Mouse (Mus musculus) CH12.LX (cell line): Measurements from ENCODE around the gene Mthfd2l. TPM values are rescaled to one million over a fixed set of nuclear protein-coding genes. Genes with fewer than 3 reads are reported as not detected.

Experiments used
- DNase-seq: peaks from one replicate; pipeline ENCODE4 v3.0.0-alpha.2; 2013; ENCODE audit errors: extremely low read depth
- H3K27ac ChIP-seq: 2 replicates; pipeline ENCODE4 v1.5.1; 2012; ENCODE audit warnings: low read depth, mild to moderate bottlenecking, control low read depth, moderate library complexity; ENCODE audit not compliant: insufficient read depth
- H3K27me3 ChIP-seq: replicated peaks from 2 replicates; pipeline ENCODE3; 2012; ENCODE audit warnings: inconsistent platforms
- H3K36me3 ChIP-seq, 2 experiments: replicated peaks in 1 of 2; 2 replicates each; pipeline versions ENCODE3 to v1.6.1; 2012; ENCODE audit warnings: inconsistent platforms in 1 of 2, low read length in 1 of 2, mild to moderate bottlenecking in 1 of 2, mixed read lengths in 1 of 2, moderate library complexity in 1 of 2; ENCODE audit not compliant: control insufficient read depth in 1 of 2, insufficient read depth in 1 of 2
- H3K4me1 ChIP-seq, 2 experiments: 2 replicates each; pipeline ENCODE4 v1.6.1; 2012; ENCODE audit warnings: inconsistent platforms in 1 of 2, moderate library complexity in 1 of 2; ENCODE audit not compliant: insufficient read depth in 2 of 2, control insufficient read depth in 1 of 2
- H3K4me2 ChIP-seq: 2 replicates; pipeline ENCODE4 v1.6.1; 2012; ENCODE audit warnings: low read depth, mild to moderate bottlenecking, control low read depth; ENCODE audit not compliant: poor library complexity, insufficient read depth, severe bottlenecking
- H3K4me3 ChIP-seq, 3 experiments: fragments of 150-350 bp in 1 of 3; sonication (generic) in 1 of 3; replicated peaks in 1 of 3; 2 replicates each; pipeline versions ENCODE3 to v1.5.1; 2011 to 2012; ENCODE audit warnings: low read depth in 2 of 3, low read length in 2 of 3, mild to moderate bottlenecking in 2 of 3, moderate library complexity in 2 of 3, control low read depth in 1 of 3, improper control_type of control experiment in 1 of 3, inconsistent platforms in 1 of 3, mixed read lengths in 1 of 3; ENCODE audit not compliant: poor library complexity in 1 of 3
- H3K79me2 ChIP-seq: replicated peaks from 2 replicates; pipeline ENCODE4 v1.6.1; 2012; ENCODE audit warnings: mild to moderate bottlenecking, moderate library complexity; ENCODE audit not compliant: control insufficient read depth, poor library complexity, insufficient read depth, severe bottlenecking; ENCODE audit errors: extremely low read depth
- H3K9ac ChIP-seq: 2 replicates; pipeline ENCODE4 v1.6.1; 2012; ENCODE audit warnings: low read depth, mild to moderate bottlenecking, control low read depth, moderate library complexity; ENCODE audit not compliant: insufficient read depth
- H3K9me3 ChIP-seq: replicated peaks from 2 replicates; pipeline ENCODE3; 2012; ENCODE audit warnings: low read length, inconsistent platforms, mixed read lengths
- BHLHE40 ChIP-seq: IDR thresholded peaks from 2 replicates; pipeline ENCODE4 v1.6.1; 2011; ENCODE audit warnings: mild to moderate bottlenecking, low read depth, low read length, improper control_type of control experiment
- CHD1 ChIP-seq: IDR thresholded peaks from 2 replicates; pipeline ENCODE4 v1.6.1; 2012; ENCODE audit warnings: low read depth, low read length, improper control_type of control experiment, inconsistent platforms
- CTCF ChIP-seq, 2 experiments: IDR thresholded peaks in 1 of 2; conservative IDR thresholded peaks in 1 of 2; 2 replicates each; pipeline ENCODE4 v1.5.1; 2011 to 2012; ENCODE audit warnings: low read depth in 2 of 2, low read length in 2 of 2, improper control_type of control experiment in 1 of 2, inconsistent platforms in 1 of 2, mild to moderate bottlenecking in 1 of 2, moderate library complexity in 1 of 2
- E2F4 ChIP-seq: IDR thresholded peaks from 2 replicates; pipeline ENCODE4 v1.6.1; 2011; ENCODE audit warnings: low read depth, low read length, improper control_type of control experiment; ENCODE audit not compliant: insufficient replicate concordance
- ELF1 ChIP-seq: IDR thresholded peaks from 2 replicates; pipeline ENCODE4 v1.6.1; 2014; ENCODE audit warnings: low read depth, mild to moderate bottlenecking, inconsistent platforms, low read length, improper control_type of control experiment
- EP300 ChIP-seq: IDR thresholded peaks from 2 replicates; pipeline ENCODE4 v1.6.1; 2011; ENCODE audit warnings: low read length, improper control_type of control experiment
- ETS1 ChIP-seq: conservative IDR thresholded peaks from 2 replicates; pipeline ENCODE4 v1.6.1; 2012; ENCODE audit warnings: low read depth, mild to moderate bottlenecking, inconsistent platforms, low read length, improper control_type of control experiment, moderate library complexity
- GABPA ChIP-seq: IDR thresholded peaks from 2 replicates; pipeline ENCODE4 v1.6.1; 2012; ENCODE audit warnings: low read depth, low read length, improper control_type of control experiment, inconsistent platforms; ENCODE audit not compliant: insufficient replicate concordance
- HCFC1 ChIP-seq: IDR thresholded peaks from 2 replicates; pipeline ENCODE4 v1.6.1; 2012; ENCODE audit warnings: low read depth, mild to moderate bottlenecking, inconsistent platforms, low read length, improper control_type of control experiment
- MAFK ChIP-seq: IDR thresholded peaks from 2 replicates; pipeline ENCODE4 v1.6.1; 2011; ENCODE audit warnings: low read length, improper control_type of control experiment; ENCODE audit not compliant: insufficient replicate concordance
- MAZ ChIP-seq: IDR thresholded peaks from 2 replicates; pipeline ENCODE4 v1.6.1; 2012; ENCODE audit warnings: low read depth, mild to moderate bottlenecking, inconsistent platforms, low read length, improper control_type of control experiment, moderate library complexity
- MEF2A ChIP-seq: IDR thresholded peaks from 2 replicates; pipeline ENCODE4 v1.6.1; 2014; ENCODE audit warnings: low read depth, mild to moderate bottlenecking, inconsistent platforms, low read length, improper control_type of control experiment, borderline replicate concordance
- MXI1 ChIP-seq: IDR thresholded peaks from 2 replicates; pipeline ENCODE4 v1.6.1; 2011; ENCODE audit warnings: mild to moderate bottlenecking, low read depth, low read length, improper control_type of control experiment
- MYC ChIP-seq: IDR thresholded peaks from 2 replicates; pipeline ENCODE4 v1.6.1; 2011; ENCODE audit warnings: low read depth, mild to moderate bottlenecking, improper control_type of control experiment, low read length
- NELFE ChIP-seq: IDR thresholded peaks from 2 replicates; pipeline ENCODE4 v1.6.1; 2011; ENCODE audit warnings: low read depth, low read length, improper control_type of control experiment
- NRF1 ChIP-seq: IDR thresholded peaks from 2 replicates; pipeline ENCODE4 v1.6.1; 2014; ENCODE audit warnings: low read depth, mild to moderate bottlenecking, inconsistent platforms, low read length, improper control_type of control experiment, moderate library complexity
- POLR2AphosphoS2 ChIP-seq: IDR thresholded peaks from 2 replicates; pipeline ENCODE4 v1.6.1; 2011; ENCODE audit warnings: low read depth, low read length, improper control_type of control experiment
- RAD21 ChIP-seq: IDR thresholded peaks from 2 replicates; pipeline ENCODE4 v1.6.1; 2011; ENCODE audit warnings: low read depth, mild to moderate bottlenecking, low read length, improper control_type of control experiment, moderate library complexity
- RCOR1 ChIP-seq: conservative IDR thresholded peaks from 2 replicates; pipeline ENCODE4 v1.6.1; 2012; ENCODE audit warnings: low read depth, mild to moderate bottlenecking, inconsistent platforms, low read length, improper control_type of control experiment
- SIN3A ChIP-seq: IDR thresholded peaks from 2 replicates; pipeline ENCODE4 v1.6.1; 2012; ENCODE audit warnings: low read length, improper control_type of control experiment, inconsistent platforms
- SMC3 ChIP-seq: IDR thresholded peaks from 2 replicates; pipeline ENCODE4 v1.6.1; 2011; ENCODE audit warnings: low read depth, low read length, improper control_type of control experiment
- TBP ChIP-seq: conservative IDR thresholded peaks from 2 replicates; pipeline ENCODE4 v1.6.1; 2011; ENCODE audit warnings: low read depth, low read length, improper control_type of control experiment
- TCF12 ChIP-seq: IDR thresholded peaks from 2 replicates; pipeline ENCODE4 v1.6.1; 2014; ENCODE audit warnings: low read depth, mild to moderate bottlenecking, inconsistent platforms, low read length, improper control_type of control experiment
- UBTF ChIP-seq: IDR thresholded peaks from 2 replicates; pipeline ENCODE4 v1.6.1; 2012; ENCODE audit warnings: low read depth, mild to moderate bottlenecking, inconsistent platforms, low read length, improper control_type of control experiment, moderate library complexity
- ZKSCAN1 ChIP-seq: IDR thresholded peaks from 2 replicates; pipeline ENCODE4 v1.6.1; 2012; ENCODE audit warnings: low read depth, inconsistent platforms, low read length, improper control_type of control experiment, borderline replicate concordance
- dilution Hi-C: fragments of 300-500 bp; cut with MboI; formaldehyde crosslinking; loops from 2 replicates; pipeline ENCODE4 v1.14.3; 2020; ENCODE audit warnings: low sequenced_read_pairs; ENCODE audit not compliant: extremely low pct_unique_long_range_greater_than_20kb, extremely low pct_ligation_motif_present
- in situ Hi-C: fragments of 300-500 bp; cut with MboI; formaldehyde crosslinking; loops from 3 replicates; pipeline ENCODE4 v1.14.3; 2019; ENCODE audit warnings: low sequenced_read_pairs, low pct_ligation_motif_present, low pct_unique_long_range_greater_than_20kb, mixed read lengths
- polyA plus RNA-seq: library from polyadenylated mRNA; unstranded; fragments of >175 nt; gene quantifications from 2 replicates; pipeline ENCODE4 v1.2.1, GENCODE M21; 2012; ENCODE audit warnings: low read depth; ENCODE audit not compliant: insufficient read length
- total RNA-seq, 2 experiments: library from RNA; depleted of rRNA; stranded (reverse); fragments of 300-350 nt in 1 of 2; fragments of >200 nt in 1 of 2; gene quantifications; 2 replicates each; pipeline ENCODE4 v1.2.3; 2012 to 2014

The Mthfd2l gene
- total and polyA plus RNA-seq, 3 experiments = 1.2 to 5.5 (median 3.7) TPM

GRCm38 (mm10) chr5:90894231-90894630, 36.7 kb upstream of the Mthfd2l start:
- Histone ChIP-seq H3K4me2 (no peak overlapping the region), H3K4me3 (no peak overlapping the region), H3K79me2 (no peaks in the 10 kb centered on the region), H3K4me1 (peaks cover 3 to 4% of the 10 kb centered on the region in 2 experiments; a peak in 2 of 4 replicates), H3K9ac (no peak overlapping the region)
- in situ Hi-C loops = no loop called here
- DNase-seq = no peak
- TF ChIP-seq POLR2AphosphoS2 (no peak), NRF1 (no peak), TBP (no peak), ELF1 (no peak), HCFC1 (no peak), ZKSCAN1 (no peak), CTCF (conservative IDR thresholded peaks at IDR 0.05 in 1 of 2, IDR thresholded peaks at IDR 0.05 in 1 of 2; ENCODE audit: low read depth in 2 of 2, low read length in 2 of 2) (no peak), EP300 (no peak), UBTF (no peak), MXI1 (no peak), RAD21 (no peak), MEF2A (no peak), MAZ (no peak), RCOR1 (no peak), TCF12 (no peak), ETS1 (no peak), SMC3 (no peak)
- TF ChIP-seq, all 38 proteins: peak for 0
- dilution Hi-C loops = no loop called here
- H3K9me3 ChIP-seq = no peaks in the 10 kb centered on the region
- H3K27ac ChIP-seq = no peak overlapping the region
- no peaks in the 10 kb centered on the region for H3K27me3 ChIP-seq
- no peaks in the 10 kb centered on the region for H3K36me3 ChIP-seq

- dilution Hi-C loops = no loop called here
- Histone ChIP-seq H3K4me3 (no peak overlapping the region), H3K9ac (no peak overlapping the region), H3K4me2 (no peak overlapping the region), H3K27me3 (no peaks in the 10 kb centered on the region), H3K79me2 (no peaks in the 10 kb centered on the region), H3K9me3 (no peaks in the 10 kb centered on the region), H3K27ac (no peak overlapping the region), H3K4me1 (peaks cover 5 to 18% of the 10 kb centered on the region in 2 experiments; a peak in 2 of 4 replicates), H3K36me3 (no peaks in the 10 kb centered on the region)
- no peak for DNase-seq
- TF ChIP-seq NELFE (no peak), HCFC1 (no peak), SIN3A (no peak), BHLHE40 (no peak), GABPA (no peak), MAZ (no peak), MAFK (no peak), CHD1 (no peak), UBTF (no peak), MYC (no peak), E2F4 (no peak)
- in situ Hi-C loops = no loop called here
Observed at GRCm38 (mm10) chr5:90897429-90897828, 33.5 kb upstream of the Mthfd2l start.
